8 mouse cellular contexts compared by ENCODE assay signal in the genomic region with DNA sequence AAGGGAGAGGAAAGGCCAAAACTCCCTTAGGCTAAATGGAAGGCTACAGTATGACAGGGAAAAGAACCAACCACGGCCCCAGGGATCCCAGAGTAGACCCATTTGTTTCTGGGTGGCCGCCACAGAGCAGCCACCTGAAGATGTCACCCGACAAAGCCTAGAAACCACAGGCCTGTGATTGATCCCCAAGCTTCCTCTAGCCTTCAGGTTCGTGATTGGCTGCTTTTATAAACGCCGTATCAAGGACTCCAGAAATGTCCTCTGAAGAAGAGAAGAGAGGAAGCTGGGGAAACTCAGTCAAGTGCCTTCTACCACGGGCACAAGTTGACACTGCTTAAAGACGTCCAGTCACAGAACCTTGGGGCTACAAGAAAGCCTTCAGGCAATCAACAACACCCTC.
"Had no signal": no experiment of that assay in that cellular context is flagged by ENCODE, and none has a peak within 500 bp of the region (broad histone marks: within the 10 kb centered on the region; RNA-seq: fewer than 3 reads in every experiment).

No protein-coding gene starts in this region.

- DNase-seq: layer of hippocampus, adult 9-11 months; left cerebral cortex, postnatal 4 days; lung, adult 18-20 months; lung, postnatal 36 days; midbrain, embryonic 14.5 days; retina, postnatal 1 day; right cerebral cortex, postnatal 4 days; spleen, adult 18-20 months had no signal
